Mouse (Mus musculus) lung, embryonic 14.5 days (tissue): ENCODE data around the gene Btnl4. TPM values are rescaled to one million over a fixed set of nuclear protein-coding genes. Genes with fewer than 3 reads are reported as not detected.
"Not testable (repeated sequence)": the region's sequence is repeated elsewhere in the genome, so short reads cannot be mapped to it uniquely, and the experiment has no call there.

Source experiments
- ATAC-seq: fragments of 200-750 bp; cut with Nextera tagmentation; 2 replicates; pipeline ENCODE4 v1.8.0; 2017; ENCODE audit warnings: mild to moderate bottlenecking, moderate TSS enrichment, moderate library complexity; ENCODE audit not compliant: insufficient read depth
- DNase-seq: peaks from one replicate; pipeline ENCODE4 v3.0.0-alpha.2; 2015
- H3K27ac ChIP-seq: fragments of 300-500 bp; sonication (generic); 2 replicates; pipeline ENCODE4 v1.5.1; 2014; ENCODE audit warnings: low read depth, mild to moderate bottlenecking, moderate library complexity
- H3K27me3 ChIP-seq: fragments of 300-500 bp; sonication (generic); 2 replicates; pipeline ENCODE4 v1.6.1; 2014; ENCODE audit warnings: low read length, control low read depth; ENCODE audit not compliant: insufficient read depth
- H3K36me3 ChIP-seq: fragments of 300-500 bp; sonication (generic); 2 replicates; pipeline ENCODE4 v1.6.1; 2014; ENCODE audit warnings: control low read depth; ENCODE audit not compliant: insufficient read depth
- H3K4me1 ChIP-seq: fragments of 300-500 bp; sonication (generic); 2 replicates; pipeline ENCODE4 v1.6.1; 2014; ENCODE audit warnings: antibody characterized with exemption, control low read depth; ENCODE audit not compliant: insufficient read depth
- H3K4me2 ChIP-seq: fragments of 300-500 bp; sonication (generic); 2 replicates; pipeline ENCODE4 v1.6.1; 2014; ENCODE audit warnings: mild to moderate bottlenecking
- H3K4me3 ChIP-seq: fragments of 300-500 bp; sonication (generic); 2 replicates; pipeline ENCODE4 v1.5.1; 2014; ENCODE audit warnings: low read depth, low read length
- H3K9ac ChIP-seq: fragments of 300-500 bp; sonication (generic); 2 replicates; pipeline ENCODE4 v1.6.1; 2014
- H3K9me3 ChIP-seq: fragments of 300-500 bp; sonication (generic); 2 replicates; pipeline ENCODE4 v1.6.1; 2016; ENCODE audit warnings: low read depth, low read length, control low read depth
- CTCF ChIP-seq: IDR thresholded peaks from 2 replicates; pipeline ENCODE4 v1.5.1; 2016; ENCODE audit warnings: antibody characterized with exemption, low read depth
- WGBS: fragments of 180-500 bp; shearing (Covaris S2); extraction: QIAGEN DNeasy Blood & Tissue Kit; methylation state at CpG from one replicate; pipeline ENCODE4 v1.1.7; 2014; 5-methylcytosine and 5-hydroxymethylcytosine counted together
- polyA plus RNA-seq: library from polyadenylated mRNA; unstranded; fragments of >200 nt; fragmentation: Nextera tagmentation; extraction: Ambion mirVana; gene quantifications from 2 replicates; pipeline ENCODE4 v1.2.1, GENCODE M21; 2014

Btnl4 gene
- not detected in 2 replicates for polyA plus RNA-seq

DNA sequence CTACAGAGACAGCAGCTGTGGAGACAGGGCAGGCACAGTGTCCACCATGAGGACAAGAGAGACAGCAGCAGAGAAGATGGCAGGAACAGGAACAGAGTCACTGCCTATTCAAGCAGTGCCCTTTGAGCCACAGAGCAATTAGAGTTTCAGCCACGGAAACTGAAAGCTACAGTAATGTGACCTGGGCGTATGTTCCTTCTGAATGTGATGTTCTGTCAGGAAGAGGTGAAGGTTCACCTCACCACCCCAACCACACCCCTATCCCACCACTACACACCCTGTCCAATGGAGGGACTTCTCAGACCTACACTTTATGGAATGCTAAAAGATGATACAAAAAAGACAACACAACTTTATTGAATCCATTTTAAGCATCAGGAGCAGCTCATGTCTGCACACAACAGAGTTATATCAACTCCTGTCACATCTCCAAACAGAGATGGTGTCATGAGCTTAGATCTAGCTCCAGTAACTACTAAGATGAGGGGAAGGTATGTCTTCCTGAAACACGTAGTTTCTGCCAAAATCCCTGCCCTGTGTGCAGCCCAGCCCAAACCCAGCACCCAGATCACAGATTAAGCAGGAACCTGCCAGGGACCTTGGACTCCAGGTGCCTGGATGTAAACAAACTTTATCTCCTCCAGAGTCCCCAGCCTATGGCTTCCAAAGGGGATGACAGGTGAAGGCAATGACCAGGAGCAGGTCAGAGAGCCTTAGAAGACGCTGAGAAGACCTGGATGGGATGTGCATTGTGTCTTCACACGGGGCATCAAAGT, at the start of gene Btnl4:
Btnl4 (minus strand) TSS at position 81 of the 776 bp plus-strand sequence.
- not testable (repeated sequence) for H3K36me3 ChIP-seq, ATAC-seq, H3K27me3 ChIP-seq

GRCm38 (mm10) chr17:34519001-34519400, 41.9 kb upstream of the Btnl4 start:
- no peaks in the 10 kb centered on the region for H3K9me3 ChIP-seq
- no peak overlapping the region for H3K9ac ChIP-seq
- H3K27ac ChIP-seq: no peak overlapping the region
- H3K4me3 ChIP-seq: no peak overlapping the region
- no peaks in the 10 kb centered on the region for H3K36me3 ChIP-seq
- no peak for TF ChIP-seq CTCF
- ATAC-seq (no peak), DNase-seq (no peak)
- no peaks in the 10 kb centered on the region for H3K27me3 ChIP-seq
- WGBS: 65% methylated on average over 1 of the region's 1 CpGs
- H3K4me1 ChIP-seq: no peaks in the 10 kb centered on the region
- H3K4me2 ChIP-seq: no peak overlapping the region

More for the DNA sequence above, at the start of gene Btnl4:
- not testable (repeated sequence) for H3K4me3 ChIP-seq, H3K9ac ChIP-seq, H3K4me1 ChIP-seq, H3K27ac ChIP-seq, H3K4me2 ChIP-seq, DNase-seq, H3K9me3 ChIP-seq
- WGBS: 62% methylated on average over 4 of the region's 5 CpGs

DNA sequence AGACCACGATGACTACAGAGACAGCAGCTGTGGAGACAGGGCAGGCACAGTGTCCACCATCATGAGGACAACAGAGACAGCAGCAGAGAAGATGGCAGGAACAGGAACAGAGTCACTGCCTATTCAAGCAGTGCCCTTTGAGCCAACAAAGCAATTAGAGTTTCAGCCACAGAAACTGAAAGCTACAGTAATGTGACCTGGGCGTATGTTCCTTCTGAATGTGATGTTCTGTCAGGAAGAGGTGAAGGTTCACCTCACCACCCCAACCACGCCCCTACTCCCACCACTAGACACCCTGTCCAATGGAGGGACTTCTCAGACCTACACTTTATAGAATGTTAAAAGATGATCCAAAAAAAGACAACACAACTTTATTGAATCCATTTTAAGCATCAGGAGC, 41.5 kb upstream of the Btnl4 start:
- H3K9me3 ChIP-seq, H3K36me3 ChIP-seq, ATAC-seq, H3K4me1 ChIP-seq, H3K27me3 ChIP-seq, DNase-seq, H3K4me2 ChIP-seq, H3K9ac ChIP-seq, H3K27ac ChIP-seq, H3K4me3 ChIP-seq: not testable (repeated sequence)
- WGBS: 54% methylated on average over 3 of the region's 3 CpGs

DNA sequence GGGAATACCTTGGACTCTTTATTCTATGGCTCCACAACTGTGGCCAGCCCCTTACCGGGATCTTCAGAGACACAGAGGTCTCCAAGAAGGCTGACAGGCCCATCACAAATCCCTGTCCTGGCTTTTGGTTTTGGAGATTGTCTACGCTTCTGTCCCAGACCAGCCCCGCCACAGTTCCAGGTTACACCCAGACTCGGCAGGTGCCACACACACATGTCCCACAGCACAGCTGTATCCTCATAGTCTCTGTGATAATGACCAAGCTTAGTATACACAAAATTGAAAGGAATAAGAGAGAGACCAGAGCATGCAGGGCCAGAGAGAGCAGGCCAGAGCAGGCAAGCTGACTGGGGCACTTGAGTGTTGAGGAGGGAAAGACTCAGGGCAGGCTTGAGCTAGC, 40.7 kb upstream of the Btnl4 start:
- ATAC-seq: no peak
- no peak for DNase-seq
- TF ChIP-seq CTCF: no peak
- H3K9me3 ChIP-seq: no peaks in the 10 kb centered on the region
- no peak overlapping the region for H3K4me3 ChIP-seq
- H3K27ac ChIP-seq: no peak overlapping the region
- H3K9ac ChIP-seq: no peak overlapping the region
- no peaks in the 10 kb centered on the region for H3K27me3 ChIP-seq
- no peaks in the 10 kb centered on the region for H3K4me1 ChIP-seq
- WGBS: 89% methylated on average over 4 of the region's 4 CpGs
- no peak overlapping the region for H3K4me2 ChIP-seq
- H3K36me3 ChIP-seq: no peaks in the 10 kb centered on the region

- DNase-seq: no peak
- WGBS: 88% methylated on average over 4 of the region's 4 CpGs
- TF ChIP-seq CTCF: no peak
- H3K4me3 ChIP-seq: no peak within 1 kb of the TSS
- H3K27ac ChIP-seq: no peak within 1 kb of the TSS
- no peaks in the 10 kb centered on the region for H3K36me3 ChIP-seq
- H3K4me1 ChIP-seq: no peaks in the 10 kb centered on the region
- H3K27me3 ChIP-seq: no peaks in the 10 kb centered on the region
- no peaks in the 10 kb centered on the region for H3K9me3 ChIP-seq
- no peak for ATAC-seq
- H3K9ac ChIP-seq: no peak within 1 kb of the TSS
- H3K4me2 ChIP-seq: no peak within 1 kb of the TSS
These were observed 40.1 kb upstream of the Btnl4 start, which contains the start of gene Btnl6 for GRCm38 (mm10) chr17:34517252-34517651. Btnl6 (minus strand) TSS chr17:34517352.

DNA sequence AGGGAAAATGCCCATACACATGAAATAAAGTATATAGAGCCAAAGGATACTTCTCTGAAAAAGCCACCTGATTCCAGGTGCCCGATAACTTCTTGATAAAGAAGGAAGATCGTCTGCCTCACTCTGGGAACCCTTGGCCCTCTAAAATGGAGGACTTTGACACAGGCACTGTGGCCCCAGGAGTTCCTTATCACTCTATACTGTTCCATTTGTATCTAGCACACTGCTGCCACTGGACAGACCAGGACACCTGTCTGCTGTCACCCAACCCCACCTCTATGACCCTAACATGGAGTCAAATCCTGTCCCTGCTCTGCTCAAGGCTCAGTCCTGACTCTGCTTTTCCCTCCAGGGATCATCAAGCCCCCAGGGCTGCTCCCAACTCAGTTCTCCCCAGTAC, 39.4 kb upstream of the Btnl4 start:
- H3K27ac ChIP-seq: no peak overlapping the region
- 63% methylated on average over 2 of the region's 2 CpGs for WGBS
- no peak overlapping the region for H3K9ac ChIP-seq
- no peak overlapping the region for H3K4me3 ChIP-seq
- no peak overlapping the region for H3K4me2 ChIP-seq
- no peaks in the 10 kb centered on the region for H3K36me3 ChIP-seq
- TF ChIP-seq CTCF: no peak
- ATAC-seq (no peak), DNase-seq (no peak)
- H3K27me3 ChIP-seq: no peaks in the 10 kb centered on the region
- H3K9me3 ChIP-seq: no peaks in the 10 kb centered on the region
- no peaks in the 10 kb centered on the region for H3K4me1 ChIP-seq

DNA sequence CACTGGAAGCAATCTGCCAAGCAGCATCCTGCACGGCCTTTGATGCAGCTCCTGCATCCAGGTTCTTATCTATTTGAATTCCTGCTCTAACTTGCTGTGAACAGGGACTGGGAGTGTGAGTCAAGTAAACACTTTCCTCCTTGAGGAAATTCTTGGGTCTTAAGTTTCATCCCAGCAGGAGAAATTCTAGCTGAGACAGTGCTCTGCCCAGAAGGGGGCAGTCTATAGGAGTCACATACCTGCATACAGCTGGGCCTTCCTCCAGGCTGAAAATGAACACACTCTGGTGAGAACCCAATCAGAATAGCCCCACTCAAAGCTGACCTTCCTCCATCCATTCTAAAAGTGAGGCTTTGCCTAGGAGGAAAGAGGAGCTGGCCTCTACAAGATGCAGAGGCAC, 34.6 kb upstream of the Btnl4 start:
- H3K9me3 ChIP-seq, H3K4me1 ChIP-seq, H3K9ac ChIP-seq, H3K4me2 ChIP-seq, ATAC-seq, H3K4me3 ChIP-seq, H3K27ac ChIP-seq, H3K36me3 ChIP-seq, H3K27me3 ChIP-seq: not testable (repeated sequence)
- peak; percentile 40 for TF ChIP-seq CTCF
- WGBS: 28% methylated on average over 1 of the region's 1 CpGs
- peak; percentile 41 for DNase-seq
